Mouse (Mus musculus): ENCODE results near the gene Areg. TPM values are rescaled to one million over a fixed set of nuclear protein-coding genes. Genes with fewer than 3 reads are reported as not detected.

The Areg gene
- not detected in 2 replicates for polyA plus RNA-seq (2015; fragmentation: Nextera tagmentation; extraction: Ambion mirVana)

GRCm38 (mm10) chr5:91139446-91139873, at the start of gene Areg:
TSS of gene Areg (plus strand) at chr5:91139599.

Other genes starting within 250 kb of the Areg start
- 0.62 and 1.3 TPM in 2 replicates for gene Cxcl1, start 248.4 kb upstream of the Areg start, polyA plus RNA-seq (2015; fragmentation: Nextera tagmentation; extraction: Ambion mirVana)
- gene Cxcl2, start 235.7 kb upstream of the Areg start, polyA plus RNA-seq (2015; fragmentation: Nextera tagmentation; extraction: Ambion mirVana), result not detected in 2 replicates
- 23.2 and 26.4 TPM in 2 replicates for gene Mthfd2l, start 208.5 kb upstream of the Areg start, polyA plus RNA-seq (2015; fragmentation: Nextera tagmentation; extraction: Ambion mirVana)
- 0.29 and 0.35 TPM in 2 replicates for gene Epgn, start 112.1 kb upstream of the Areg start, polyA plus RNA-seq (2015; fragmentation: Nextera tagmentation; extraction: Ambion mirVana)
- gene Ereg, start 65.0 kb upstream of the Areg start, polyA plus RNA-seq (2015; fragmentation: Nextera tagmentation; extraction: Ambion mirVana), result 0.04 TPM in 1 of 2 replicates, not detected in the other

Measured in skeletal muscle tissue, postnatal 0 days (tissue).